Mouse (Mus musculus) cerebellum, adult 2 months (tissue): Measurements from ENCODE around the gene Denr.

ENCODE experiments used
- CTCF ChIP-seq: fragments of 200-500 bp; IDR thresholded peaks from 2 replicates; pipeline ENCODE4 v1.5.1; 2011; ENCODE audit warnings: low read depth, mild to moderate bottlenecking, control low read depth, low read length, moderate library complexity, borderline replicate concordance; ENCODE audit not compliant: insufficient read depth
- POLR2A ChIP-seq: fragments of 200-500 bp; IDR thresholded peaks from 2 replicates; pipeline ENCODE4 v1.6.1; 2011; ENCODE audit warnings: low read length, control low read depth, borderline replicate concordance; ENCODE audit not compliant: insufficient read depth

DNA sequence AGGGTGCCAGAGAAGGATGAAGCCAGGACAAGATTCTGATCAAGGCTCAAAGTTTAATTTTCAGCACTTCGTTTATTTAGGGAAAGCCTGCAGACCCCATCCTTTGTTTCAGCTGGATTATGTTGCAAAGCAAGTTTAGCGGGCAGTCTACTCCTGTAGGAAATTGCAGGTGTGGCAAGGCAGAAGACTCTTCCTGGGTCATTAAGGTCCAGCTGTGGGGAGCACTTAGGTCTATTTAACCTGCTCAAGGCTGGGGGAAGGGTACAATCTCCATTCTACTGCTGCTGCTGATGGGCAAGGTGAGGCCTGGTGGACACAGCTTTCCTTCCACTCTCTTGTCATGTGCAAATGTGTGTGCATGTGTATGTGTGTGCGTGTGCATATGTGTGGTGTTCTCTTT, 52.0 kb downstream of the Denr start:
- TF ChIP-seq CTCF (no peak), POLR2A (no peak)
